Mouse (Mus musculus) stomach, embryonic 14.5 days (tissue): Measurements from ENCODE around the gene Arl15. TPM values are rescaled to one million over a fixed set of nuclear protein-coding genes. Genes with fewer than 3 reads are reported as not detected.

Experiments
- ATAC-seq: fragments of 200-750 bp; cut with Nextera tagmentation; 2 replicates; pipeline ENCODE4 v1.8.0; 2017; ENCODE audit warnings: low read depth, moderate TSS enrichment; ENCODE audit not compliant: insufficient number of reproducible peaks, insufficient read depth, low FRiP score
- H3K27ac ChIP-seq: fragments of 300-500 bp; sonication (generic); 2 replicates; pipeline ENCODE4 v1.5.1; 2014; ENCODE audit warnings: mild to moderate bottlenecking, low read length, moderate library complexity, mixed read lengths
- H3K27me3 ChIP-seq: fragments of 300-500 bp; sonication (generic); 2 replicates; pipeline ENCODE4 v1.6.1; 2014; ENCODE audit warnings: low read length, control low read depth, mixed read lengths; ENCODE audit not compliant: control insufficient read depth, insufficient read depth
- H3K36me3 ChIP-seq: fragments of 300-500 bp; sonication (generic); 2 replicates; pipeline ENCODE4 v1.6.1; 2014; ENCODE audit warnings: mild to moderate bottlenecking, control low read depth, low read length, moderate library complexity, mixed read lengths; ENCODE audit not compliant: control insufficient read depth, insufficient read depth
- H3K4me1 ChIP-seq: fragments of 300-500 bp; sonication (generic); 2 replicates; pipeline ENCODE4 v1.6.1; 2014; ENCODE audit warnings: low read length, control low read depth, mixed read lengths; ENCODE audit not compliant: control insufficient read depth, insufficient read depth
- H3K4me2 ChIP-seq: fragments of 300-500 bp; sonication (generic); replicated peaks from 2 replicates; pipeline ENCODE4 v1.6.1; 2014; ENCODE audit warnings: low read depth, low read length, control low read depth
- H3K4me3 ChIP-seq: fragments of 300-500 bp; sonication (generic); 2 replicates; pipeline ENCODE4 v1.5.1; 2014; ENCODE audit warnings: low read depth, low read length, control low read depth
- H3K9ac ChIP-seq: fragments of 300-500 bp; sonication (generic); replicated peaks from 2 replicates; pipeline ENCODE4 v1.6.1; 2014; ENCODE audit warnings: low read depth, mild to moderate bottlenecking, control low read depth, low read length, moderate library complexity, mixed read lengths
- H3K9me3 ChIP-seq: fragments of 300-500 bp; sonication (generic); 2 replicates; pipeline ENCODE4 v1.6.1; 2016; ENCODE audit warnings: low read depth, low read length, control low read depth; ENCODE audit not compliant: control insufficient read depth
- WGBS: fragments of 180-500 bp; shearing (Covaris S2); extraction: QIAGEN DNeasy Blood & Tissue Kit; methylation state at CpG from one replicate; pipeline ENCODE4 v1.1.7; 2014; 5-methylcytosine and 5-hydroxymethylcytosine counted together
- polyA plus RNA-seq: library from polyadenylated mRNA; unstranded; fragments of >200 nt; fragmentation: Nextera tagmentation; extraction: Ambion mirVana; gene quantifications from 2 replicates; pipeline ENCODE4 v1.2.1, GENCODE M21; 2014

Gene Arl15
- polyA plus RNA-seq, 1 experiment from 2014 or later = 12.0 TPM

- no peak overlapping the region for H3K4me2 ChIP-seq
- H3K4me3 ChIP-seq = no peak overlapping the region
- no peaks in the 10 kb centered on the region for H3K27me3 ChIP-seq
- 0 out of 2 replicates have a peak, but pooled peaks cover under 1% of the 10 kb centered on the region for H3K4me1 ChIP-seq
- H3K36me3 ChIP-seq = no peaks in the 10 kb centered on the region
- H3K27ac ChIP-seq = no peak overlapping the region
- no peak for ATAC-seq
- no peak overlapping the region for H3K9ac ChIP-seq
- no peaks in the 10 kb centered on the region for H3K9me3 ChIP-seq
- WGBS = 92% methylated on average over 5 of the region's 5 CpGs
Measured at GRCm38 (mm10) chr13:114171465-114171864, 377.2 kb downstream of the Arl15 start.

- no peaks in the 10 kb centered on the region for H3K9me3 ChIP-seq
- no peak overlapping the region for H3K9ac ChIP-seq
- H3K36me3 ChIP-seq = no peaks in the 10 kb centered on the region
- H3K27me3 ChIP-seq = no peaks in the 10 kb centered on the region
- no peak overlapping the region for H3K27ac ChIP-seq
- ATAC-seq = no peak
- no peak overlapping the region for H3K4me2 ChIP-seq
- no peaks in the 10 kb centered on the region for H3K4me1 ChIP-seq
- 75% methylated on average over 7 of the region's 7 CpGs for WGBS
- no peak overlapping the region for H3K4me3 ChIP-seq
Measured at GRCm38 (mm10) chr13:114188107-114188506, 393.8 kb downstream of the Arl15 start.

GRCm38 (mm10) chr13:114188801-114189200, 394.5 kb downstream of the Arl15 start:
- ATAC-seq = no peak
- Histone ChIP-seq H3K4me2 (no peak overlapping the region), H3K4me1 (no peaks in the 10 kb centered on the region), H3K9ac (no peak overlapping the region), H3K27me3 (no peaks in the 10 kb centered on the region), H3K36me3 (no peaks in the 10 kb centered on the region), H3K4me3 (no peak overlapping the region), H3K27ac (no peak overlapping the region), H3K9me3 (no peaks in the 10 kb centered on the region)
- WGBS = 87% methylated on average over 7 of the region's 7 CpGs

- WGBS = 79% methylated on average over 6 of the region's 6 CpGs
- Histone ChIP-seq H3K4me2 (no peak overlapping the region), H3K36me3 (no peaks in the 10 kb centered on the region), H3K27ac (no peak overlapping the region), H3K4me3 (no peak overlapping the region), H3K9me3 (no peaks in the 10 kb centered on the region), H3K9ac (no peak overlapping the region), H3K27me3 (no peaks in the 10 kb centered on the region), H3K4me1 (no peaks in the 10 kb centered on the region)
- no peak for ATAC-seq
Measured at GRCm38 (mm10) chr13:114189441-114189840, 395.1 kb downstream of the Arl15 start.

GRCm38 (mm10) chr13:114190898-114191297, 396.6 kb downstream of the Arl15 start:
- no peak overlapping the region for H3K27ac ChIP-seq
- WGBS = 81% methylated on average over 10 of the region's 10 CpGs
- H3K36me3 ChIP-seq = no peaks in the 10 kb centered on the region
- no peaks in the 10 kb centered on the region for H3K27me3 ChIP-seq
- no peak overlapping the region for H3K4me3 ChIP-seq
- no peak for ATAC-seq
- H3K4me1 ChIP-seq = no peaks in the 10 kb centered on the region
- H3K4me2 ChIP-seq = no peak overlapping the region
- no peak overlapping the region for H3K9ac ChIP-seq
- H3K9me3 ChIP-seq = no peaks in the 10 kb centered on the region

GRCm38 (mm10) chr13:114198252-114198799, 404.0 kb downstream of the Arl15 start:
- Histone ChIP-seq H3K36me3 (no peaks in the 10 kb centered on the region), H3K9me3 (no peaks in the 10 kb centered on the region), H3K4me1 (no peaks in the 10 kb centered on the region), H3K9ac (no peak overlapping the region), H3K4me2 (no peak overlapping the region), H3K27ac (no peak overlapping the region), H3K27me3 (no peaks in the 10 kb centered on the region), H3K4me3 (no peak overlapping the region)
- 87% methylated on average over 10 of the region's 10 CpGs for WGBS
- no peak for ATAC-seq

- no peaks in the 10 kb centered on the region for H3K9me3 ChIP-seq
- WGBS = 78% methylated on average over 6 of the region's 6 CpGs
- no peaks in the 10 kb centered on the region for H3K36me3 ChIP-seq
- no peak overlapping the region for H3K4me2 ChIP-seq
- H3K27ac ChIP-seq = no peak overlapping the region
- H3K27me3 ChIP-seq = no peaks in the 10 kb centered on the region
- H3K9ac ChIP-seq = no peak overlapping the region
- no peak overlapping the region for H3K4me3 ChIP-seq
- H3K4me1 ChIP-seq = no peaks in the 10 kb centered on the region
- no peak for ATAC-seq
Measured at GRCm38 (mm10) chr13:114199746-114200145, 405.4 kb downstream of the Arl15 start.

GRCm38 (mm10) chr13:114200545-114200944, 406.2 kb downstream of the Arl15 start:
- H3K4me1 ChIP-seq = no peaks in the 10 kb centered on the region
- H3K36me3 ChIP-seq = no peaks in the 10 kb centered on the region
- H3K4me3 ChIP-seq = no peak overlapping the region
- no peaks in the 10 kb centered on the region for H3K27me3 ChIP-seq
- H3K4me2 ChIP-seq = no peak overlapping the region
- ATAC-seq = no peak
- no peak overlapping the region for H3K9ac ChIP-seq
- no peak overlapping the region for H3K27ac ChIP-seq
- WGBS = 71% methylated on average over 7 of the region's 7 CpGs
- no peaks in the 10 kb centered on the region for H3K9me3 ChIP-seq
